Mouse (Mus musculus) hindbrain, embryonic 13.5 days (tissue): ENCODE measurements around the gene Gm10153. TPM values are rescaled to one million over a fixed set of nuclear protein-coding genes. Genes with fewer than 3 reads are reported as not detected.

Source experiments
- polyA plus RNA-seq: library from polyadenylated mRNA; unstranded; fragments of >200 nt; fragmentation: Nextera tagmentation; extraction: Ambion mirVana; gene quantifications from 2 replicates; pipeline ENCODE4 v1.2.1, GENCODE M21; 2015

Gm10153 gene
- polyA plus RNA-seq, 1 experiment from 2014 or later: not detected

Other genes starting within 250 kb of the Gm10153 start
- gene Brsk2, start 240.6 kb downstream of the Gm10153 start, polyA plus RNA-seq: 22.5 and 24.5 TPM in 2 replicates
- 53.0 and 53.5 TPM in 2 replicates for gene Mob2, start 129.3 kb downstream of the Gm10153 start, polyA plus RNA-seq
- 87.3 and 90.2 TPM in 2 replicates for gene Dusp8, start 94.5 kb downstream of the Gm10153 start, polyA plus RNA-seq
- gene Gm45618, start 69.7 kb downstream of the Gm10153 start, polyA plus RNA-seq: 0.27 and 0.32 TPM in 2 replicates
- not detected in 2 replicates for gene Gm39115, start 54.4 kb downstream of the Gm10153 start, polyA plus RNA-seq
- gene Gm45337, start 45.8 kb downstream of the Gm10153 start, polyA plus RNA-seq: not detected in 2 replicates
- not detected in 2 replicates for gene Gm29735, start 33.3 kb downstream of the Gm10153 start, polyA plus RNA-seq
- not detected in 2 replicates for gene Gm4553, start 24.6 kb downstream of the Gm10153 start, polyA plus RNA-seq
- not detected in 2 replicates for gene Krtap5-2, start 14.4 kb downstream of the Gm10153 start, polyA plus RNA-seq
- gene Krtap5-3, start 11.0 kb upstream of the Gm10153 start, polyA plus RNA-seq: not detected in 2 replicates
- not detected in 2 replicates for gene Gm7579, start 21.5 kb upstream of the Gm10153 start, polyA plus RNA-seq
- not detected in 2 replicates for gene Krtap5-5, start 39.6 kb upstream of the Gm10153 start, polyA plus RNA-seq
- gene Gm40460, start 50.7 kb upstream of the Gm10153 start, polyA plus RNA-seq: not detected in 2 replicates
- not detected in 2 replicates for gene Gm2431, start 68.0 kb upstream of the Gm10153 start, polyA plus RNA-seq
- not detected in 2 replicates for gene Gm4559, start 84.0 kb upstream of the Gm10153 start, polyA plus RNA-seq
- gene Krtap5-1, start 106.7 kb upstream of the Gm10153 start, polyA plus RNA-seq: not detected in 2 replicates
- not detected in 2 replicates for gene Krtap5-4, start 113.2 kb upstream of the Gm10153 start, polyA plus RNA-seq
- gene Ifitm10, start 183.4 kb upstream of the Gm10153 start, polyA plus RNA-seq: 2.3 and 2.6 TPM in 2 replicates
- gene Gm49369, start 192.3 kb upstream of the Gm10153 start, polyA plus RNA-seq: 0.36 TPM in 1 of 2 replicates, not detected in the other
- gene Ctsd, start 197.6 kb upstream of the Gm10153 start, polyA plus RNA-seq: 270 and 293 TPM in 2 replicates
- not detected in 2 replicates for gene Syt8, start 244.5 kb upstream of the Gm10153 start, polyA plus RNA-seq